Comparison of ENCODE assay signal across 31 mouse cellular contexts in the genomic region with DNA sequence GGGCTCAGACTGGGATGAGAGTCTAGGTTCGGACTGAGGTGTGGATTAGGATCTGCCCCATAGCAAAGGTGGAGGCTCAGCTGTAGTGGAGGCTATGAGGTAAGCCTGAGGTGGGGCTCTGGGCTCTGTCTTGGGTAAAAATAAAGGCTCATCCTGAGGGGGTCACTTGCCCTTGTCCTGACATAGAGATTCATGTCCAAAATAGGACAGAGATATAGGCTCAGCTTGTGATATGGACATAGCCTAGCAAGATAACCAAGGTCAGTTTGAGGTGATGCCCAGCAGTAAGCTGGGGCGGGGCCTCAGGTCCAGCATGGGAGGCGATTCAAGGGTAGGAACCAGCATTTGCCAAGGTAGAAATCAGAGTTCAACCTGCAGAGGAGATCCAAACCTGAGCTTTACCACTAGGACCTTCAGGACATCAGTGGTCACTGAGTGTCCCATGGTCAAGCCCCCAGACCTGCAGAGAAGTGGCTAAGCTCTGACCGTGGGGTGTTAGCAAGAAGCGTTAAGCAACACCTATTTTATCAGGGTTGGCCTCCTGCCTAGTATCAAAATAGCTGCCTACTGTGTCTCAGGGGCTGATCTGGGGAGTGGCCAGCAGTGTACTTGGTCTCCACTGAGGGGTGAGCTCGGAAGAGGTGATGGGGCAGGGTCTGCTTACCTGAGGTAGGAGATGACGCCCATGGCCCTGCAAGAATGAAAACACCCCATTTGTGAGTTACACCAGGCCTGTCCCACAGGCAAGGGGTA. TPM values are rescaled to one million over a fixed set of nuclear protein-coding genes. Genes with fewer than 3 reads are reported as not detected.
DNase-seq lines count a peak whose midpoint lies in the region; ATAC-seq lines count a peak whose summit lies in the region.
"Had no signal": no experiment of that assay in that cellular context is flagged by ENCODE, and none has a peak within 500 bp of the region (broad histone marks: within the 10 kb centered on the region; RNA-seq: fewer than 3 reads in every experiment).

No protein-coding gene starts in this region.

- peak; percentile 66 for ATAC-seq in heart, embryonic 11.5 days (replicated peaks; ENCODE audit: insufficient number of reproducible peaks, low FRiP score, low TSS enrichment)
- ATAC-seq in heart, embryonic 16.5 days (replicated peaks; ENCODE audit: extremely low read depth, insufficient read depth, low FRiP score) = peak; percentile 85
- ATAC-seq in forebrain, embryonic 11.5 days (replicated peaks; ENCODE audit: low FRiP score) = no peak
- ATAC-seq: forebrain, postnatal 0 days; midbrain, embryonic 13.5 days had no signal

- WGBS in heart, embryonic 11.5 days (ENCODE audit: insufficient replicate concordance) = 43% methylated on average over 7 of the region's 7 CpGs
- 49% methylated on average over 7 of the region's 7 CpGs for WGBS in heart, embryonic 16.5 days
- 78% methylated on average over 7 of the region's 7 CpGs for WGBS in forebrain, embryonic 11.5 days

- intact Hi-C loops in heart, postnatal 25 days (cut with DNase I) = no loop called here

- H3K4me1 ChIP-seq in heart, embryonic 11.5 days (ENCODE audit: control insufficient read depth, insufficient read depth, low read length) = peaks cover 45% of the 10 kb centered on the region
- peaks cover 29% of the 10 kb centered on the region for H3K4me1 ChIP-seq in heart, embryonic 16.5 days (ENCODE audit: control insufficient read depth, insufficient read depth, low read length)
- H3K4me1 ChIP-seq in forebrain, embryonic 11.5 days (replicated peaks; ENCODE audit: control insufficient read depth, insufficient read depth, low read length) = no peaks in the 10 kb centered on the region
- H3K4me1 ChIP-seq: forebrain, embryonic 12.5 days; hindbrain, embryonic 15.5 days; limb, embryonic 13.5 days; lung, embryonic 15.5 days; midbrain, embryonic 13.5 days; neural tube, embryonic 15.5 days had no signal

- DNase-seq in heart, adult 18-20 months = peak; percentile 73 to 76
- DNase-seq in heart, postnatal 25 days (ENCODE audit: low spot score) = no peak
- DNase-seq in forebrain, embryonic 11.5 days (ENCODE audit: low spot score) = no peak
- no peak for DNase-seq in cerebellum, adult 9-11 months
- DNase-seq in ovary, postnatal 36 days (ENCODE audit: low spot score) = no peak
- DNase-seq: adrenal gland, postnatal 10 days; cerebellum, adult 9-10 months; forebrain, postnatal 0 days; kidney, adult 18-20 months; lung, postnatal 4 days; right cerebral cortex, adult 18-20 months; spleen, adult 18-20 months; thymus, postnatal 14 days had no signal

- H3K27ac ChIP-seq in heart, embryonic 11.5 days (ENCODE audit: low read depth, low read length) = peak overlapping the region; percentile 79
- H3K27ac ChIP-seq in heart, embryonic 16.5 days (ENCODE audit: low read length) = peak overlapping the region; percentile 84
- H3K27ac ChIP-seq in forebrain, embryonic 11.5 days (ENCODE audit: low read depth, low read length) = no peak overlapping the region
- H3K27ac ChIP-seq: forebrain, embryonic 12.5 days; hindbrain, embryonic 10.5 days; hindbrain, embryonic 15.5 days; kidney, embryonic 15.5 days; layer of hippocampus, adult 2 months; left cerebral cortex, adult 2 months; limb, embryonic 13.5 days; lung, embryonic 15.5 days; midbrain, embryonic 13.5 days; neural tube, embryonic 15.5 days had no signal

- no peaks in the 10 kb centered on the region for H3K36me3 ChIP-seq in heart, embryonic 11.5 days (ENCODE audit: control insufficient read depth, insufficient read depth, low read length)
- H3K36me3 ChIP-seq in heart, embryonic 16.5 days (ENCODE audit: control insufficient read depth, insufficient read depth) = no peaks in the 10 kb centered on the region; the same call in 1 of the 2 replicates
- H3K36me3 ChIP-seq in forebrain, embryonic 11.5 days (ENCODE audit: control insufficient read depth, insufficient read depth, low read length) = no peaks in the 10 kb centered on the region
- H3K36me3 ChIP-seq: forebrain, embryonic 12.5 days; G1E; hindbrain, embryonic 10.5 days; hindbrain, embryonic 15.5 days; kidney, embryonic 15.5 days; limb, embryonic 13.5 days; lung, embryonic 15.5 days; midbrain, embryonic 13.5 days; neural tube, embryonic 15.5 days had no signal

- peak overlapping the region; percentile 54 for H3K4me2 ChIP-seq in heart, embryonic 11.5 days
- peak overlapping the region; percentile 75 for H3K4me2 ChIP-seq in heart, embryonic 16.5 days (ENCODE audit: low read depth, low read length)
- H3K4me2 ChIP-seq in forebrain, embryonic 11.5 days (ENCODE audit: low read depth, low read length, severe bottlenecking) = no peak overlapping the region
- H3K4me2 ChIP-seq: forebrain, embryonic 12.5 days; hindbrain, embryonic 15.5 days; kidney, embryonic 15.5 days; limb, embryonic 13.5 days; liver, embryonic 11.5 days; lung, embryonic 15.5 days; midbrain, embryonic 13.5 days; neural tube, embryonic 15.5 days had no signal

- no peaks in the 10 kb centered on the region for H3K9me3 ChIP-seq in heart, embryonic 11.5 days (replicated peaks; ENCODE audit: control insufficient read depth, low read length)
- H3K9me3 ChIP-seq in heart, embryonic 16.5 days (replicated peaks; ENCODE audit: control insufficient read depth, low read length) = no peaks in the 10 kb centered on the region
- no peaks in the 10 kb centered on the region for H3K9me3 ChIP-seq in forebrain, embryonic 11.5 days (ENCODE audit: control insufficient read depth, low read length)
- H3K9me3 ChIP-seq: forebrain, embryonic 12.5 days; G1E; hindbrain, embryonic 10.5 days; hindbrain, embryonic 15.5 days; kidney, embryonic 15.5 days; limb, embryonic 13.5 days; lung, embryonic 15.5 days; megakaryocyte, embryonic 14.5 days; midbrain, embryonic 13.5 days; neural tube, embryonic 15.5 days had no signal

- H3K27me3 ChIP-seq in heart, embryonic 11.5 days (ENCODE audit: control insufficient read depth, insufficient read depth, low read length) = no peaks in the 10 kb centered on the region
- no peaks in the 10 kb centered on the region for H3K27me3 ChIP-seq in heart, embryonic 16.5 days (ENCODE audit: control insufficient read depth, insufficient read depth, low read length)
- H3K27me3 ChIP-seq in forebrain, embryonic 11.5 days (ENCODE audit: control insufficient read depth, insufficient read depth, low read length) = no peaks in the 10 kb centered on the region
- H3K27me3 ChIP-seq: hindbrain, embryonic 15.5 days; kidney, embryonic 15.5 days; limb, embryonic 13.5 days; lung, embryonic 15.5 days; midbrain, embryonic 13.5 days; neural tube, embryonic 15.5 days had no signal

- peak overlapping the region; percentile 23 for H3K4me3 ChIP-seq in heart, embryonic 11.5 days (ENCODE audit: low read depth, low read length)
- peak overlapping the region; percentile 49 for H3K4me3 ChIP-seq in heart, embryonic 16.5 days (ENCODE audit: low read length)
- no peak overlapping the region for H3K4me3 ChIP-seq in forebrain, embryonic 11.5 days (ENCODE audit: low read depth, low read length)
- H3K4me3 ChIP-seq: erythroblast, embryonic 14.5 days; forebrain, embryonic 12.5 days; hindbrain, embryonic 10.5 days; hindbrain, embryonic 15.5 days; kidney, embryonic 15.5 days; layer of hippocampus, adult 2 months; left cerebral cortex, adult 2 months; limb, embryonic 13.5 days; lung, embryonic 15.5 days; megakaryocyte, embryonic 14.5 days; midbrain, embryonic 13.5 days; neural tube, embryonic 15.5 days had no signal

- H3K9ac ChIP-seq in heart, embryonic 11.5 days (ENCODE audit: low read depth, low read length) = peak overlapping the region; percentile 17; the same call in 1 of the 2 replicates
- peak overlapping the region; percentile 79 for H3K9ac ChIP-seq in heart, embryonic 16.5 days (ENCODE audit: low read length)
- no peak overlapping the region for H3K9ac ChIP-seq in forebrain, embryonic 11.5 days (ENCODE audit: low read length)
- H3K9ac ChIP-seq: forebrain, embryonic 12.5 days; forebrain, postnatal 0 days; hindbrain, embryonic 15.5 days; kidney, embryonic 15.5 days; limb, embryonic 13.5 days; lung, embryonic 15.5 days; midbrain, embryonic 13.5 days; neural tube, embryonic 15.5 days had no signal

RNA-seq across cellular contexts. Expression of a gene that starts 24.6 kb away (rescaled TPM):
- 10 to 100 TPM; 15.2 to 15.4 TPM for total RNA-seq in heart, adult 18-20 months (2021)
- 10 to 100 TPM; 14.8 to 15.5 TPM for total RNA-seq in heart, postnatal 25 days (2021)
- polyA plus RNA-seq in heart, embryonic 11.5 days (2014; fragmentation: Nextera tagmentation; extraction: Ambion mirVana) = 26.1 and 27.5 TPM in 2 replicates
- 37.1 and 40.3 TPM in 2 replicates for polyA plus RNA-seq in heart, embryonic 16.5 days (2015; fragmentation: Nextera tagmentation; extraction: Ambion mirVana)
- polyA plus RNA-seq in forebrain, embryonic 11.5 days (2014; fragmentation: Nextera tagmentation; extraction: Ambion mirVana) = 17.3 and 20.5 TPM in 2 replicates

RNA-seq across cellular contexts. Expression of a gene that starts 48.0 kb away (rescaled TPM):
- 10 to 100 TPM; 13.9 to 17.4 TPM for total RNA-seq in heart, adult 18-20 months (2021)
- 10 to 100 TPM; 17.1 to 21.3 TPM for total RNA-seq in heart, postnatal 25 days (2021)
- polyA plus RNA-seq in heart, embryonic 11.5 days (2014; fragmentation: Nextera tagmentation; extraction: Ambion mirVana) = 22.5 and 23.3 TPM in 2 replicates
- polyA plus RNA-seq in heart, embryonic 16.5 days (2015; fragmentation: Nextera tagmentation; extraction: Ambion mirVana) = 33.9 and 35.2 TPM in 2 replicates
- polyA plus RNA-seq in forebrain, embryonic 11.5 days (2014; fragmentation: Nextera tagmentation; extraction: Ambion mirVana) = 52.9 and 54.1 TPM in 2 replicates

RNA-seq across cellular contexts. Expression of a gene that starts 48.0 kb away (rescaled TPM):
- under 1 TPM in 1 of 2 experiments, not detected in 1; 0.12 TPM for total RNA-seq in heart, adult 18-20 months (2021)
- total RNA-seq in heart, postnatal 25 days (2021) = under 1 TPM; 0.10 to 0.17 TPM
- 1.0 and 1.1 TPM in 2 replicates for polyA plus RNA-seq in heart, embryonic 11.5 days (2014; fragmentation: Nextera tagmentation; extraction: Ambion mirVana)
- polyA plus RNA-seq in heart, embryonic 16.5 days (2015; fragmentation: Nextera tagmentation; extraction: Ambion mirVana) = 0.26 and 0.39 TPM in 2 replicates
- polyA plus RNA-seq in forebrain, embryonic 11.5 days (2014; fragmentation: Nextera tagmentation; extraction: Ambion mirVana) = 0.21 and 0.75 TPM in 2 replicates
- total RNA-seq: common myeloid progenitor, adult 5-6 weeks; monocyte, adult 5-6 weeks had no signal

RNA-seq across cellular contexts. Expression of a gene that starts 53.8 kb away (rescaled TPM):
- 1 to 10 TPM; 1.0 to 1.4 TPM for total RNA-seq in heart, adult 18-20 months (2021)
- total RNA-seq in heart, postnatal 25 days (2021) = 1 to 10 TPM; 1.8 to 2.3 TPM
- 6.4 and 8.4 TPM in 2 replicates for polyA plus RNA-seq in heart, embryonic 11.5 days (2014; fragmentation: Nextera tagmentation; extraction: Ambion mirVana)
- polyA plus RNA-seq in heart, embryonic 16.5 days (2015; fragmentation: Nextera tagmentation; extraction: Ambion mirVana) = 21.8 and 27.5 TPM in 2 replicates
- 84.9 and 93.6 TPM in 2 replicates for polyA plus RNA-seq in forebrain, embryonic 11.5 days (2014; fragmentation: Nextera tagmentation; extraction: Ambion mirVana)
- polyA plus RNA-seq: G1E had no signal

Comparison
In these comparisons a context has a peak if more than half of its experiments do, and no peak if none do; other contexts are left out.
1. DNase-seq: peak in heart, adult 18-20 months (2 of 2); none in heart, postnatal 25 days (single experiment), forebrain, embryonic 11.5 days (single experiment), cerebellum, adult 9-11 months (single experiment) and ovary, postnatal 36 days (single experiment).